Mouse (Mus musculus) hindlimb bud, embryonic 11.5 days (tissue): Measurements from ENCODE around the gene C1qbp.

Experiments
- DNase-seq: peaks from one replicate; pipeline ENCODE4 v3.0.0-alpha.2; 2012; ENCODE audit warnings: low read depth, low spot score; ENCODE audit errors: extremely low spot score

Gene C1qbp

GRCm38 (mm10) chr11:70975193-70975592 lies 7.6 kb downstream of the C1qbp start:
- DNase-seq: no peak

- no peak for DNase-seq
Measured at GRCm38 (mm10) chr11:70973947-70974346, 8.9 kb downstream of the C1qbp start.

GRCm38 (mm10) chr11:70972586-70972985 lies 10.2 kb downstream of the C1qbp start:
- DNase-seq: no peak

GRCm38 (mm10) chr11:70970560-70971540 lies 12.0 kb downstream of the C1qbp start:
- DNase-seq: no peak

GRCm38 (mm10) chr11:70969821-70970559 lies 12.8 kb downstream of the C1qbp start, which contains the start of the genes Nup88 and Rpain:
Gene Nup88, minus strand, starts transcription at chr11:70969973.
Gene Rpain, plus strand, starts transcription at chr11:70970213.
- peak; percentile 93 for DNase-seq

- DNase-seq: no peak
Measured at GRCm38 (mm10) chr11:70969271-70969794, 13.5 kb downstream of the C1qbp start.

GRCm38 (mm10) chr11:70964222-70964907 lies 18.5 kb downstream of the C1qbp start:
- DNase-seq: no peak

- no peak for DNase-seq
Measured at GRCm38 (mm10) chr11:70960786-70961554, 21.9 kb downstream of the C1qbp start.

- no peak for DNase-seq
Measured at GRCm38 (mm10) chr11:70954711-70955110, 28.1 kb downstream of the C1qbp start.

GRCm38 (mm10) chr11:70944935-70945817 lies 37.6 kb downstream of the C1qbp start:
- DNase-seq: no peak

- no peak for DNase-seq
Measured at GRCm38 (mm10) chr11:70943651-70944050, 39.2 kb downstream of the C1qbp start.

GRCm38 (mm10) chr11:70942596-70942995 lies 40.2 kb downstream of the C1qbp start:
- no peak for DNase-seq

GRCm38 (mm10) chr11:70935316-70935715 lies 47.5 kb downstream of the C1qbp start:
- no peak for DNase-seq

GRCm38 (mm10) chr11:70931461-70931860 lies 51.4 kb downstream of the C1qbp start:
- DNase-seq: no peak
